Mouse (Mus musculus) adrenal gland, postnatal 36 days (tissue): ENCODE data around the gene Nucks1. TPM values are rescaled to one million over a fixed set of nuclear protein-coding genes. Genes with fewer than 3 reads are reported as not detected.
"Not testable (repeated sequence)": the region's sequence is repeated elsewhere in the genome, so short reads cannot be mapped to it uniquely, and the experiment has no call there.

Experiments
- DNase-seq, 2 experiments: peaks; one replicate each; pipeline ENCODE4 v3.0.0; 2021; ENCODE audit warnings: mixed read lengths in 1 of 2
- long read RNA-seq, 2 experiments: library from polyadenylated mRNA; stranded (forward); transcript quantifications; one replicate each; pipeline ENCODE4 v2.0.0; 2021; ENCODE audit warnings: borderline sequencing depth in 2 of 2
- total RNA-seq, 2 experiments: library from RNA; stranded (reverse); gene quantifications; 2 replicates each; pipeline ENCODE4 v1.2.3; 2021

Nucks1 gene
- 100 to 1,000 TPM; 140 to 150 TPM for total RNA-seq
- long read RNA-seq, experiment 1, full-length matches to known transcripts: 38 of 86 reads
- long read RNA-seq, experiment 1, partial matches to known transcripts: 40 of 86 reads
- long read RNA-seq, experiment 1, other reads (novel, unspliced or antisense): 8 of 86 reads
- long read RNA-seq, experiment 2, full-length matches to known transcripts: 9 of 13 reads
- long read RNA-seq, experiment 2, partial matches to known transcripts: 2 of 13 reads
- long read RNA-seq, experiment 2, other reads (novel, unspliced or antisense): 2 of 13 reads

DNA sequence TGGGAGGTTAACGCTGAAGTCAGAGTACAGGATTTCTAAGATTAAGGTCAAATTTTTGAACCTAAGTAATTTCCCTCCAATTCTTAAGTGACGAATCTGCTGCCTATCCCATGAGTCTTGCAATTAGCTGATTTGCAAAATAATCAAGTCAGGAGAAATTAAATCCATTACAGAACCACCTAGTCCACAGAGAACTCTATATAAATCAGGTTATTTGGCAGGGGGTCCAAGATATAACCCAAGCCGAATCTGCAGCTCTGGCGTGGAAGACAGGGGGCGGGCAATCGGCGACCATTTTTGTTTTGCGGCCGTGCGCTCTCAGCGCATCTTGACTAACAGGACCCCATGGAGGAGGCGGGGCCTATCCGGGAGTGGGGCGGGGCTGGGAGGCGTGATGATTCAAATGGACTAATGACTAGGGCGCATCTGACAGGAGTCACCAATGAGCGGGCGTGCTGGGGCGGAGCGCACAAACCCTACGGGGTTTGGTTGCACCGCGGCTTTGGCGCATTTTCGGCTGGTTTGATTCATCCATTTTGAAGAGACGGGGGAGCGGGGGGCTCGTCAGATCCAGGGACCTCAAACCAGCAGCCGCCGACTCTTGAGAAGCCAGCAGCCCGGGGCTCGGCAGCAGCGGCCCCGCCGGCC is at the start of gene Nucks1:
Gene Nucks1 (plus strand): TSS at position 534 of the 648 bp plus-strand sequence.
- peak; percentile 99 to 100 for DNase-seq

DNA sequence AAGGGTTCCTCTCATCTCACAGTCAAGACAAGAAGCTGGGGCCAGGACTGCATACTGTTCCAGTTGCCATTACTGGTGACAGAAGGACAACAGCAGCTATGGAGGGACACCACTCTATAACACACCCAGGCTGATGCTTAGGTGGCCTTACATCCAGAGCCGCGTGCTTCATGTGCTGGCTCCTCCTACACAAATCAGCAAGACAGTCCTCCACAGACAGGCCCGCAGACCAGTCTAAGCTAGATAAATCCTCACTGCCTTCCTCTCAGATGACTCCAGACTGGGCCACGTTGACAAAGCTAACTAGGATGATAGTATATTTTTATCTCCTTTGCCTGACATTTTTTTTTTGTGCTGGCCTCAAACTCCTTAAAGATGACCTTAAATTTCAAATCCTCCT is 48.5 kb upstream of the Nucks1 start:
- no peak for DNase-seq

DNA sequence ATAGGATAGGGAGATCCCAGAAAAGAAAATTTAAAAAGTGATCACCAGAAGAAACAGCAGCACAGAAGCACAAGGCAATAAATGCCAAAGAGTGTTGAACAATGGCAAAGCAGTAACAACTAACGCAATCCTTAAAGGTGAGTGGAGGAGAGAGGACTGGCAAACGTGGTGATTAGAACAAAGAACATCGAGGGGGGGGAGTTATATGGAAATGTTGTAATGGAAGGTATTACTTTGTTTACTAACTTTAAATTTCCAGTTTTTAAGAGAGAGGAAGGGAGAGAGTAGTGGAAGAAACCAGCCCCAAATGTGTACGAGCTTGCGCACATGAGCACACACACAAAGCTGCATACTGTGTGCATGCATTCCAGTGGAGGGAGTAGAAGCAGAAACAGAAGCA is 44.7 kb upstream of the Nucks1 start:
- DNase-seq: no peak

DNA sequence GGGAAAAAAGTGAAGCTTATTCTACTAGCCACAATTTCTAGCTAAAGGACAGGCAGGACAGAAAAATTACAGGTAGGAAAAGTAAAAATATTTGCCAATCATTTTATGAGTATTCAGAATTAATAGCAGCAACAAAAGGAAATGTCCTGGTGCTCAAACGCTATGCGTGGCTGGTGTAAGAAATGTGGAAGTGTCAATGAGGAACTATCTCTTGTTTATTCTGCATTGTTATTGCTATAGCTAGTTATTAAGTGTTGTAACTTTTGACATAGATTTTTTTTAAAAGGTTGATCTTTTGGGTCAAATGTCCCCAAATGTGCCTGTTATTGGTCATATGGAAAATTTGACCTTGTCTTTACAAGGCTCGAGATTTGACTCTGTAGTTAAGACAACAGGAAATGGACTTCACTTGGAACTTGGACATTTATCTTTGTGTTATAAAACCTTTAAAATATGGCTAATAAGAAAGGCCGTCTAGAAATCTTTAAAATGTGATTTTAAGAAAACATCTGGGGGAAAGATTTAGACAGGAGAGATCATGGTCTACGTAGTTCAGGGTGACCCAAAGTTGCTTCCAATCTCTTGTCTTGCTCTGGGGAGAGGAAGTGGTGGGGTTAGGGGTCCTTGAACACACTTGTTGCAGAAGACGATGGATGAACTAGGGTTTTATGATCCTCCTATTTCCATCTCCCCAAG is 43.9 kb upstream of the Nucks1 start:
- no peak for DNase-seq

DNA sequence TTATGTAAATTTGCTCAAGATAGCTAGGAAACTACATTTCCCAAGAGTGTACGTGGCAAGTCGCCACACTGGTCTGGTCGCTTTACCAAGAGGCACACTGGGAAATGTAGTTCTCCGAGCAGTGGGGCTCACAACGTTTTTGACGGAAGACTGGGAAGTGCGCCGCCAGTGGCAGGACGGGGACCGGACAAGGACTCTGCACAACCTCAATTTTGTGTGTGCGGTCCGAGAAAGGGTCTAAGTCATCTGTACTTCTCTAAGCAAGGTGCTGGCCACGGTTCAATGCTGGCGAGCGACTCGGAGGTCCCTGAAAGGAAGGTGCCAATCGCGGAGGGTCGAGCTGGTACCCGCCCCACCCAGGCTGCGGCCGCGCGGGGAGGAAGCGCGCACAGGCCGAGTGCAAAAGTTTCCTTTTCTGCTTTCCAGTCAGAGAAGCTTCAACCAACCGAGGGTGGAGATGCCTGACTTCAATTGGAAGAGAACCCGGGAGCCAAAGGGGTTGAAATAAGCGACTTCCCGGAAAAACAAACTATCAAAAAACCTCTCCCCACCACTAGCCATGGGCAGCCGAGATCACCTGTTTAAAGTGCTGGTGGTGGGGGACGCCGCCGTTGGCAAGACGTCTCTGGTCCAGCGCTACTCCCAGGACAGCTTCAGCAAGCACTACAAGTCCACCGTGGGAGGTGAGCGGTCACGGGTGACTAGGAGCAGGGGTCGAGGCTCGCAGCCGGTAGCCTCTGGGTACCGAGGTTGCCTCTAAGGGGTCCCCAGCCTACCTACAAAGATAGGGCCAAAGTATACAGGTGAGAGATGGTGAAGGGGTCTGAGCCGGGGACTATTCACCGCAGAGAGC is 43.0 kb upstream of the Nucks1 start, which contains the start of gene Rab29:
Gene Rab29 (plus strand): TSS at position 132 of the 853 bp plus-strand sequence.
- peak; percentile 92 to 93 for DNase-seq

DNA sequence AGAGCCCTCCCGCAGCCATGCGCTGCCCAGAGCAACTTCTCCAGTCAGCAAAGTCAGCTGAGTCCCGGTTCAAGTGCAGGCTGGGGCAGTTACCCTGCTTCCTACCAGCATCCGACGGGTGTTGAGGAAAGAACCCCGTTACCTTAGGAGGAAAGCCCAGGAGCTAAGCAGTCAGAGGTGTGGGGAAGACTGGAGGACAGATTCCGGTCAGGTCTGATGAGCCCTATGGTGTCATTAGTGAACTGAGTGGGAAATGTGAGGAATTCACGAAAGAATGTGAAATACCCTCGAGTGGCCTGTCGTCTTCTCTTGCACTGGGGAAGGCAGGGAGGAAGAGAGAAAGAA is 42.4 kb upstream of the Nucks1 start:
- DNase-seq: peak; percentile 16 to 21

DNA sequence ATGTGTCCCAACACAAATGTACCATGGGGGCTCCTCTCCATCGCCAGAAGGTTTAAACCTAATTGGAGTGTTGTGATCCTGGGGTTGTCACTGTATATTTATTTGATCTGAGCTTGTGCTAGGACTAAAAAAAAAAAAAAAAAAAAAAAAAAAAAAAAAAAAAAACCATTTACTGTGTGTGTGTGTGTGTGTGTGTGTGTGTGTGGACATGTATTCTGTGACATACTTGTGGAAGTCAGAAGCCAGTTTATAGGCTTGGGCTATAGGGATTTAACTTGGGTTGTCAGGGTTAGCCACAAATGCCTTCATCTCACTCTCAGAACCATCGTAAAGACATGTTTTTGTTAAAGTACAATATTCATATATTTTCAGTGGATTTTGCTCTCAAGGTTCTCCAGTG is 40.8 kb upstream of the Nucks1 start:
- DNase-seq: no peak

DNA sequence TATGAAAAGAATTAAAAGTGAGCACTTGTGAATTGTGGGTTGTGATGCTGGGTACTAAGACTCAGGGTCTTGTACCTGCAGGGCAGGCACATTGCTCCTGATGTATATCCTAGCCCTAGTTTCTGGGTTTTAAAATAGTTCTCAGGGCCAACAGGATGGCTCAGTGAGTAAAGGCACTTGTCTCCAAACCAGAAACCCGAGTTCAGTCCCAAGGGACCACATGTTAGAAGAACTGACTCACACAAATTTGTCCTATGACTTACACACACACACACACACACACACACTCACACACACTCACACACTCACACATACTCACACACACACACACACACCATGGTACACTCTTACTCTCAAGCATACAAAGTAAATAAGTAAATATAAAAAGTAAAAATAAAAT is 37.5 kb upstream of the Nucks1 start:
- DNase-seq: no peak

DNA sequence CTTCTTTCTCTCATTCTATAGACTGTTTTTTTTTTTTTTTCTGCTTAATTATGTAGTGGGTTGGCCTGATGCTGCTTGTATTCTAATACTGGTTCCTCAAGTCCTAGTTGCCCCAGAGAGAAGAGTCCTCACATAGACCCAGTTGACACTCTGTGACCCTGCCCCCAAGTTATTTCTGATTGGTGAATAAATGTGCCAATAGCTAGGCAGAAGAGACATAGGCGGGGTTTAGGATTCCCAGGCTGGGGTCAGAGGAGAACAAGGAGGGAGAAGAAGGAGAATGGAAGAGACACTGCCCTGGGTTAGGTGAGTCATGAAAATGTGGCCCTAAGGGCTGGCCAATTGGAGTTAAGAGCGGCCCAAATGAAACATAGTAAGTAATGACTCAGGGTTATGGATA is 30.5 kb upstream of the Nucks1 start:
- no peak for DNase-seq

DNA sequence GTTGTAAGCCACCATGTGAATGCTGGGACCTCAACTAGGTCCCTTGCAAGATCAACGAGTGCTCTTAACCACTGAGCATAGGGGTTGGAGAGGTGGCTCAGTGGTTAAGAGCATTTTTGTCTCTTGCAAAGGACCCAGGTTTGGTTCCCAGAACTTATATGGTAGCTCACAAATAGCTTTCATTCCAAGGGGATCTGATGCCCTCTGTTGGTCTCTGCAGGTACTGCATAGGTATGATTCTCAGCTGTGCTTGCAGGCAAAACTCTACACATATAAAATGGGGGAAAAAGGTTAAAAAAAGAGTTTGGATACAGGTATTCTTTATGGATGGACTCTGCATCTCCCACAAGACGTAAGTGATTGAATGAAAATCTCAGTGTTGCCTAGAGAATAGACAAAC is 27.5 kb upstream of the Nucks1 start:
- peak; percentile 34 to 50 for DNase-seq

DNA sequence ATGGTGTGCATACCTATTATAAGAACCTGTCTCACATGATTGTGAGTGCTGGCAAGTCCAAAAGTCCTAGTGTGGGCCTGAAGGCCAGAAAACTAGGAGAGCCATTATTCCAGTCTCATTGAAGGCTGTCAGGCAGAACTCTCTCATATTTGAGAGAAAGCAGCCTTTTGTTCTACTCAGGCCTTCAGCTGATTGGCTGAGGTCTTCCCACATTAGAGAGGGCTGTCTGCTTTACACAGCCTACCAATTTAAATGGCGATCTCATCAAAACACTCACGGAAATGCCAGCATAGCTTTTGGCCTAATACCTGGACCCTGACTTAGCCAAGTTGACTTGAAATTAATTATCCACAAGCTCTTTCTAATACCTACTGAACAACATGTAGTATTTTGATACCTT is 24.2 kb upstream of the Nucks1 start:
- no peak for DNase-seq

DNA sequence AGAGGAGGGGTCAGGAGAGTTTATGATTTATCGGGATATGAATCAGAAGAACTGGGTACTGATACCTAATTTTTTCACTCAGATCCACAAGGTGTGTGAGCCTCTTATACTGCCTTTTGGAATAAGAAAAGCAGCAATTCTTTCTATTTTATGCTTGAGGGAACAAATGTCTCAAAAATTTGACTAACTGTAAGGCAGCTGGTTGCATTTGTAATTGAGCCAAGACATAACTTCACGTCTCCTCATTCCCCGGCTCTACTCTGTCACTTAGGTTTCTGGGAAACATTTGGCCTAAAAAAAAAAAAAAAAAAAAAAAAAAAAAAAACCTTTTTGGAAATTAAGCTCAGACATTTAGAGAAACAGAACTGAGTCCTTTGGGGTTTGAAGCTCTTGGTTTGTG is 23.7 kb upstream of the Nucks1 start:
- no peak for DNase-seq

DNA sequence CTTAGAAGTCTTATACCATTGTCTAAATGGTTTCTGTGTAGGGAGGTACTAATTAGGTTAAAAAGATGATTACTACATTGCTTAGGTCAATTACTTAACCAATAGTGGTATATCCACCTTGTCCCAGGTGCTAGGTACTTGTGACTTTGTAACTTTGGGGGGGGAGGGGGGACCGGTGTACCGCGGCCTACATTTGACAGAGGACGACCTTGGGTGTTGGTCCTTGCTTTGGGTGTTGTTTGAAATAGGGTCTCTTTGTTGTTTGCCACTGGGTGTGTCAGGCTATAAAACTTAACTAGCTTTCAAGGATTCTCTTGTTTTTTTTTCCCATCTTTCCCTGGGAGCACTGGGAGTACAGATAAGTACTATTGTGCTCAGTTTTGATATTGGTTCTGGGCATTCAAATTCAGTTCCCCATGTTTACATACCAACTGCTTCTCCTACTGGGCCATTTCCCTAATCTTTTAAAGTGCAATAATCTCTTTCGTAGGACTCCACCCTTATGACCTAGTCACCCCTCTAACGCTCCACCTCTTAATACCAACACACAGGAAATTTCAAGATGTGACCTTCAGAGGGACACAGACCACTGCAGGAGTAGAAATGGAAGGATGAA is 20.2 kb upstream of the Nucks1 start:
- DNase-seq: no peak

DNA sequence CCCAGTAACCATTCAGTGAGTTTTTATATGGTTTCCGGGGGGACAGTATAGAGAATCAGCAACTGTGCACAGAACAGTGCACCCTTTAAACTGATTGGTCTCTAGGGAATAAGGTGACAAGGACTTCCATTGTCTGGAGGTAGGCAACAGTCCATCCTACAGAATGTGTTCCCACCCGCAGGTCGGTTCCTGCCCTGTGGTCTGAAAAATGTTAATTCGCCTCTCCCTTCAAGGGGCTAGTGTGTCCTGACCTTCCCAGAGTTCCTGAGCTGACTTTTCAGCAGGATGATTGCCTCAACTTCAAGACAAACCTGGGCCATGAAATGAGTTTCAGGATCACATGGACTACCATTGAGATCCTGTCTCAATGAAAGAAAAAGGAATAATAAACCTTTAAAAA is 18.9 kb upstream of the Nucks1 start:
- DNase-seq: no peak

DNA sequence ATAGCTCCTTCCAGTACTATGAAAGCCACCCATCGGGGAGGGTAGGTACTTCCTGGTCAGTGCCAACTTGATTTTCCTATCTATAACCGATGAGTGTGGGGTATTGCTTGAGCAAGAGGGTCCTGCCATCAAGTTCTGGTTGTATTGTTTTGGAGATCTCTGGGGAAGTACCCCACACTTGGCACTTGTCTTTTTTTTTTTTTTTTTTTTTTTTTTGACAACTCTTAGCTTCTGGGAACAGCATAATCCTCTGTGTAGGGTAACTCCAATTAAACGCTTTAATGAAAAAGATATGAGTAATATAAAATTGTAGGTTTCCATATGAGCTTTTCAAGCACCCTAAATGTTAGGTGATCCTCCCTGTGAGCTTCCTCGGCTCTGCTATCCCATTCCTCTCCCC is 7.7 kb upstream of the Nucks1 start:
- no peak for DNase-seq

DNA sequence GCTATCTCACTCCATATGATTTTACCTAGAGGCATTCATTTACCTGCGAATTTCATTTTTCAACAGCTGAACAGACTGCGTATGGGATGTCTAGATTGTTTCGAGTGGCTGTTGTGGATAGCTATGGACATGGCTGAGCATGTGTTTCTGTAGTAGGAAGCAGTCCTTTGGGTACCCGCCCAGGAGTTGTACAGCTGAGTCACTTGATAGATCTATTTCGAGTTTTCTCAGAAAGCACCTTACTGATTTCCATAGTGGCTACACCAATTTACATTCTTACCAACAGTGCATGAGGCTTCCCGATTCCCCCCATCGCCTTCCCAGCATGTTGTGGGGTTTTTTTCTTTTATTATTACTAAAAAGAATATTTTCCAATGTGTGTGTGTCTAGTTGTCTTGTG is 7.1 kb upstream of the Nucks1 start:
- no peak for DNase-seq

DNA sequence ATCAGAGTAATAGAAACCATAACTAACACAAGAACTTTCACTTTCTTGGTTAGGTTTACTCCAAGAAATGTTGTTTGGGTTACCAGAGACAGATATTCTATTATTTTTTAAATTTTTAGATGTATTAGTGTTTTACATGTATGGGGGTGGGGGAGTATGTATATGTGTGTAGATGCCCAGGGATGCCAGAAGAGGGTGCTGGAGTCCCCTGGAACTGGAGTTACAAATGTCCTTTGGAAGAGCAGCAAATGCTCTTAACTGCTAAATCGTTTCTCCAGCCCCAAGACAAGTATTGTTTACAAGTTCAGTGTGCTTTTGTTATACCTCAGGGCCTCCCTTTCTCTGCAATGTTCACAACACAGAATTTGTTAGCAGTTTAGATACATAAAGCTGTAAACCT is 4.8 kb upstream of the Nucks1 start:
- peak; percentile 36 to 53 for DNase-seq

DNA sequence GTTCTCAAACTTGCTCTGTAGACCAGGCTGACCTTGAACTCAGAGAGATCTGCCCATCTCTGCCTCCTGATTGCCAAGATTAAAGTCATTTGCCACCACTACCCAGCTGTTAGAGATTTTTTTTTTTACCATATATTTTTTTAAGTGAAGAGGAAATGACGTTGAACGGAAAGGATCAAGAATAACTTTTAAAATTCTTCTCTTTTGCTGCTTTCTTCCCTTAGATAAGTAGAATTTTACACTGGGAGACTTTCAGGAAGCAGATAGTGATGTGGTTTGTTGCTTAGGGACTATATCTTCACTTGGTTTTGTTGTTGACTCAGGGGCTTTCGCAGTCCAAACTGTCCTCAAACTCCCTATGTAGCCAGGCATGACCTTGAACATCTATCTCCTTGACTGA is 1.9 kb upstream of the Nucks1 start:
- no peak for DNase-seq

DNA sequence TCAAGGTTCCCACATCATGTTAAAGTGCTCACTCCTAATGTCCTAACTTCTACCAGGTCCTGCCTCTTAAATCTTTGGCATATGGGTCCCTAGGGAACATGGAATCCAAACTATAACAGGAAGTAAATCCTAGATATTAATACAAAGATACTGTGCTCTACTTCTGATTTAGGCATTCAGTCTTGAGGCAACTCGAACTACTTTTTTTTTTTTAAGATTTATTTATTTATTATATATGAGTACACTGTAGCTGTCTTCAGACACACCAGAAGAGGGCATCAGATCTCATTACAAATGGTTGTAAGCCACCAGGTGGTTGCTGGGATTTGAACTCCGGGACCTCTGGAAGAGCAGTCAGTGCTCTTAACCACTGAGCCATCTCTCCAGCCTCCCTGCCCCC is 1.1 kb upstream of the Nucks1 start:
- not testable (repeated sequence) for DNase-seq

DNA sequence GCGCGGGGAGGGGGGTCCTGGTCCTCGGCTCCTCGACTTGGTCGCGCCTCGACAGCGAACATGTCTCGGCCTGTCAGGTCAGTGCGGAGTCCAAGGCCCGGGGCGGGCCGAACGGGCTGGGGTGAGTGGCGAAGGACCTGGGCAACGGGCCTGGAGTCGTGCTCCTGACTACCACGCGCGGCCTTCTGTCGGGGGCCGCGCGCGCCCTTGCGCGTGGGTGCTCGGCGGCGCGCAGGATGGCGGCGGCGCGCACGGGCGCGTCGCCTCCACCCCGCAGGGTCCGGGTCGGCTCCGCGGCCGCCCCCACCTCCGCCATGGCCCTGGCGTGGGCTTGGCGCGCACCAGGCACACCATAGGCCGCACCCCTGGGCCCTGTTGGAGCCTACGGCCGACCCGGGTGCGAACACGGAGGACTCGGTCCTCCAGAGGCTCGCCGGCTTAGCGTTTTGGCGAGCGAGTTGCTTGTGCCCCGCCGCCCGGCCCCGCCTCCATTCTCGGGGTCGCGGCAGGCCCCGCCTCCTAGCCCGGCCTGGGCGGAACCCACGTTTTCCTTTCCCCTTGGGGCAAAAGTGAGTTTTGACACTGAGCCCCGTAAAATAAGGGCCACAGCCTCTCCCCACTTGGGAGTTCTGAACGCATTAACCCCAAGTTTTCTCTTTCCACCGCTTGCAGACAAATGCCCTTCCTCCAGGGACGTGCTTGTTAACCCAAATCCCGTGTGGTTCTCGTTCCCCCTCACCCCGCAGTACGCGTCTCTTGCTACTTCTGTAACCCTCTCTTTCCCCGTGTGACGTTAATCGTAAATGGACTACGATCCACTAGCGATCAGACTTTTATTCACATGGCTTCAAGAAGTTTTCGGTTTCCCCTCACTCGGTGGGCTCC is 582 bp downstream of the Nucks1 start:
- peak; percentile 91 to 94 for DNase-seq

DNA sequence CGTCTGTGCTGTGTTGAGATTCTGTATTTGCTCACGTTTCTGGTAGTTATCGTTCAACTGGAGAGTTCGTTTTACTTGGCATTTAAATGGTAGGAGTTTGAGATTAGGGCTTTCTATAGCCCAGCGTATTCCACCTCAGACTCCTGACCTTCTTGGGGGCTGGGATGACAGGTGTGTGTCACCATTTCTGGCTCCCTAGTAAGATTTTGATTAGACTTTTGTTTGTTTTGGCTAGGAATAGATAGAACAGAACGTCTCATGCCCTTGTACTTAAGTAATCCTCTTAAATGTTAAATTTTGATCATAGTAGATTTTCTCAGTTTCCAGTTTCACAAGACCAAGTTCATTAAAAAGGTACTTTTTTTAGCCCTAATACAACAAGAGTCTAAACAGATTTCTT is 7.3 kb downstream of the Nucks1 start:
- peak; percentile 28 to 42 for DNase-seq
